Mouse (Mus musculus) forebrain, embryonic 16.5 days (tissue): ENCODE results near the gene Sugct. TPM values are rescaled to one million over a fixed set of nuclear protein-coding genes. Genes with fewer than 3 reads are reported as not detected.
"Not testable (repeated sequence)": the region's sequence is repeated elsewhere in the genome, so short reads cannot be mapped to it uniquely, and the experiment has no call there.

Experiments used
- ATAC-seq: fragments of 200-750 bp; cut with Nextera tagmentation; 2 replicates; pipeline ENCODE4 v1.8.0; 2017; ENCODE audit warnings: mild to moderate bottlenecking, moderate library complexity
- H3K27ac ChIP-seq: fragments of 300-500 bp; sonication (generic); 2 replicates; pipeline ENCODE4 v1.5.1; 2014; ENCODE audit warnings: low read length, control low read depth
- H3K27me3 ChIP-seq: fragments of 300-500 bp; sonication (generic); replicated peaks from 2 replicates; pipeline ENCODE4 v1.6.1; 2014; ENCODE audit warnings: low read length; ENCODE audit not compliant: control insufficient read depth, insufficient read depth
- H3K36me3 ChIP-seq: fragments of 300-500 bp; sonication (generic); 2 replicates; pipeline ENCODE4 v1.6.1; 2014; ENCODE audit not compliant: control insufficient read depth, insufficient read depth
- H3K4me1 ChIP-seq: fragments of 300-500 bp; sonication (generic); replicated peaks from 2 replicates; pipeline ENCODE4 v1.6.1; 2014; ENCODE audit warnings: low read length; ENCODE audit not compliant: control insufficient read depth, insufficient read depth
- H3K4me2 ChIP-seq: fragments of 300-500 bp; sonication (generic); 2 replicates; pipeline ENCODE4 v1.6.1; 2014; ENCODE audit warnings: mild to moderate bottlenecking, low read length, control low read depth
- H3K4me3 ChIP-seq: fragments of 300-500 bp; sonication (generic); replicated peaks from 2 replicates; pipeline ENCODE4 v1.5.1; 2014; ENCODE audit warnings: mild to moderate bottlenecking, low read length, control low read depth
- H3K9ac ChIP-seq: fragments of 300-500 bp; sonication (generic); replicated peaks from 2 replicates; pipeline ENCODE4 v1.6.1; 2014; ENCODE audit warnings: low read depth, low read length, control low read depth
- H3K9me3 ChIP-seq: fragments of 300-500 bp; sonication (generic); 2 replicates; pipeline ENCODE4 v1.6.1; 2016; ENCODE audit warnings: low read length; ENCODE audit not compliant: control insufficient read depth
- WGBS: fragments of 180-500 bp; shearing (Covaris S2); extraction: QIAGEN DNeasy Blood & Tissue Kit; methylation state at CpG from one replicate; pipeline ENCODE4 v1.1.7; 2014; 5-methylcytosine and 5-hydroxymethylcytosine counted together
- polyA plus RNA-seq: library from polyadenylated mRNA; unstranded; fragments of >200 nt; fragmentation: Nextera tagmentation; extraction: Ambion mirVana; gene quantifications from 2 replicates; pipeline ENCODE4 v1.2.1, GENCODE M21; 2015

Sugct gene
- polyA plus RNA-seq, 1 experiment from 2014 or later, result 2.4 TPM

DNA sequence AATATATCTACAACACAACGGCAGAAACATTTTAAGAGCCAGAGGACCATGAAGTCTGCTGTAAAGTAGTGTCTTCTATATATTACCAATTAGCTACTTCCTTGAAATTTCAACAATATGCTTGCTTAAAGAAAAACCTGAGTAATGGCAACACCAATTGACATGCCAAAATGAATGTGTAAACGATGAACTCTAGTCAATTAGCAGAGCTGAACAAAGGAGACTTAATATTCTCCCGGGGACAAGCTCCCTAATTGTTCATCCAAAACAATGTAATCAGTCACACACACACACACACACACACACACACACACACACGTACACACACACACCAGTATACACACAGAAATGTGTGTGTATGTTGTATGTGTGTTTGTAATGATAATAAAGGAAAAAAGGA is 160.5 kb downstream of the Sugct start:
- no peak overlapping the region for H3K9ac ChIP-seq
- H3K4me2 ChIP-seq, result no peak overlapping the region
- no peaks in the 10 kb centered on the region for H3K36me3 ChIP-seq
- H3K4me3 ChIP-seq, result no peak overlapping the region
- no peaks in the 10 kb centered on the region for H3K9me3 ChIP-seq
- no peak for ATAC-seq
- H3K4me1 ChIP-seq, result no peaks in the 10 kb centered on the region
- no peaks in the 10 kb centered on the region for H3K27me3 ChIP-seq
- no peak overlapping the region for H3K27ac ChIP-seq
- WGBS, result 28% methylated on average over 4 of the region's 4 CpGs

DNA sequence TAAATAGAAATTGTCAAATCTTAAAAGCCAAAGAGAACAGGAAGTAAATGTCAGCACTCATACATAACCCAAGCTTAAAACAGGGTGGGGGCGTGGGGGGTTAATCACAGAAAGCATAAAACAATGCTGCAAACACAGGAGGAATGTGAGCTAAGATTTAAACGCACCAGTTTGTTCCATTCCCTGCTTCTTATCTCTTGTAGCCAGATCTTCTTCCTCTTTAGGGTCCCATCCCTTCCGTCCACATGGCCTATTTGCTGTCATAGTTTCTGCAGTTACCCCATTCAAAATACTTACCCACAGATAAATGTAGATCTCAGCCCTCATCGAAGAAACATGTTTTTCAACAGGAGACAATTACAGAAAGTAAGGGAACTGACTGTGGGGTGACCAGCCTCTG is 160.9 kb downstream of the Sugct start:
- Histone ChIP-seq H3K4me1 (no peaks in the 10 kb centered on the region), H3K27me3 (no peaks in the 10 kb centered on the region), H3K4me2 (no peak overlapping the region), H3K9ac (no peak overlapping the region), H3K4me3 (no peak overlapping the region), H3K9me3 (no peaks in the 10 kb centered on the region), H3K27ac (no peak overlapping the region), H3K36me3 (no peaks in the 10 kb centered on the region)
- ATAC-seq, result no peak
- WGBS, result 74% methylated on average over 4 of the region's 4 CpGs

DNA sequence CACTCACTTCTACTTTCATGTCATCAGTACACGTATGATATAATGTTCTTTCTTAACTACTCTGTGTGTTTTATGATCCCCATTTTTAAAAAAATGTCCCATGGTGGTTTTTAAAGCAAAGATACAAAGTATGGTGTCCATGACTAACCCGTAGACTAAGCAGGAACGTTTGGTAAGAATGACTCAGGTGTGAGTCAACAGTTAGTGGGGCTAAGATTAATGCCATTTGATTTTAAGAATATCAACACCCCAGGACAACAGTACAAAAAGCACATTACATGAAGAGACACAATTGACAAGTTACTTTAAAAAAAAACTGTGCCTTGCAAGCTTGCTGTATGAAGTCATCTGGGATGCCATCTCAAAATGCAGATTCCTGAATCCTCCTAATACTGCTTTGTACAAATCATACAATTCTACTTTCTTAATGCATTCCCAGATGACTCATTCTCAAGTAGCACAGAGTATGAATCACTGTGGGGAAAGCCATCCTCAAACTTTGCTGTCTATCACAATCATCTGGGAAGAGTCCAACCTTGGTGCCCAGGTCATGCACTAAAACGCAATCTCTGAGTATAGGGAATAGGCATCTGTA is 184.1 kb downstream of the Sugct start:
- H3K4me2 ChIP-seq, result no peak overlapping the region
- H3K27ac ChIP-seq, result no peak overlapping the region
- 86% methylated on average over 4 of the region's 4 CpGs for WGBS
- H3K27me3 ChIP-seq, result no peaks in the 10 kb centered on the region
- no peak overlapping the region for H3K9ac ChIP-seq
- no peaks in the 10 kb centered on the region for H3K36me3 ChIP-seq
- no peak overlapping the region for H3K4me3 ChIP-seq
- H3K9me3 ChIP-seq, result no peaks in the 10 kb centered on the region
- no peak for ATAC-seq
- no peaks in the 10 kb centered on the region for H3K4me1 ChIP-seq

DNA sequence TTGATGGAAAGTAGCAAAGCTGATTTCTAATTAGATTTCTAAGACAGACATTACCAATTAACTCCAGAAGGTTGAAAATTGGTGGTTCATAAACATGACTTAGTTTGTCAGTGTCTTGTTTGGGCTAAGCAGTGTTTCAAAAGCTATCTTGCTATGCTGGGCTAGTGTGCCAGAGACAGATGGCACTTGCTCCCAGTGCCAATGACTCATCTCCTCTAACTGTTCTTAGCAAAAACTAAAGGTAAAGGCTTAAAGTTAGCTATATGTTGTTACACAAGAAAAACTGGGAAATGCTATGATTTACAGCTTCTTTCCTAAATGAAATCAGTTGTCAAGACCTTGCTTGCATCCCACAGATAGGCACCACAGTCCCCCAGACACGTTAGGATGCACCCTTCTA is 200.4 kb downstream of the Sugct start:
- Histone ChIP-seq H3K27me3 (no peaks in the 10 kb centered on the region), H3K36me3 (no peaks in the 10 kb centered on the region)

DNA sequence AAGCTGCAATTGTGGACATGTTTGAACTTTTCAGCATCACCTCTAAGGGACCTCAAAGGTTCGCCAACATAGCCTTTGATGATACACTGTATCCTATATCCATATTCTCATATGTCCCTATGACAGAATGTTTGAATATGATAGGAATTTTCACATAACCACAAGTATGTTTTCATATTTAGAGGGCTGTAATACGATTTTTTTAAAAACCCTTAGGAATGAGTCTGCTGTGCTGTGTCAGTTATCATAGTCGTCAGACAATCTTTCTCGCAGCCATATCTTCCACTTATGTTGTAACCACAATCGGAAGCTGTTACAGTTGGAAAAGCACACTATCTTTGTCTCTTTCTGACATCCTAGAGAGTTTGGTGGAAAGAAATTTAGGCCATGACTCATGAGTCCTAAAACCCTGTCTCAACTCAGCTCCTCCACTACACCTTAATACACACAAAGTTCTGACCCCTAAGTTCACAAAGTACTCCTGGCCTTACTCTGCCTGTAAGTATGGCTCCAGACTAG is 201.2 kb downstream of the Sugct start:
- H3K4me2 ChIP-seq, result no peak overlapping the region
- H3K9ac ChIP-seq, result no peak overlapping the region
- H3K27me3 ChIP-seq, result no peaks in the 10 kb centered on the region
- H3K4me1 ChIP-seq, result no peaks in the 10 kb centered on the region
- H3K4me3 ChIP-seq, result no peak overlapping the region
- H3K9me3 ChIP-seq, result no peaks in the 10 kb centered on the region
- ATAC-seq, result no peak
- 92% methylated on average over 5 of the region's 5 CpGs for WGBS
- no peak overlapping the region for H3K27ac ChIP-seq
- no peaks in the 10 kb centered on the region for H3K36me3 ChIP-seq

More for the DNA sequence above, 200.4 kb downstream of the Sugct start:
- Histone ChIP-seq H3K4me2 (no peak overlapping the region), H3K9ac (no peak overlapping the region), H3K4me1 (no peaks in the 10 kb centered on the region), H3K4me3 (no peak overlapping the region), H3K27ac (no peak overlapping the region), H3K9me3 (no peaks in the 10 kb centered on the region)
- ATAC-seq, result no peak
- 69% methylated on average over 1 of the region's 1 CpGs for WGBS

DNA sequence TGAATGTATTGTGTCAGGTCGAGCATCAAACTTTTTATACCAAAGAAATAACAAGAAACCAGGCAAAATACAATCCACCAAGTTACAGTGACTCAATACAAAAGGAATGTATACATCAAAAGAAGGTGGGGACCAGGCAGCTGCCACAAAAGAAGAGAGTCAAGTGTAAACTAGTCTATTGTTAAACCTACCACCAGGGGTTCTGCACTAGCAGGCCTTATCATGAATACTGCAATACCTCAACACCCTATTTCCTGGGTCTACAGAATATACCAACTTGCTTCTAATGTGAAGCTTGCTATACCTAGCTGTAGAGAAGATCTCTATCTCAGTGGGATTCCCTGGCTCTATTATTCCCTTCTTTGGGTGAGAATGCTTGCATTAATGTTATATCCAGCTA is 237.4 kb downstream of the Sugct start:
- not testable (repeated sequence) for H3K9me3 ChIP-seq, ATAC-seq, H3K4me1 ChIP-seq, H3K4me2 ChIP-seq, H3K9ac ChIP-seq, H3K4me3 ChIP-seq, H3K36me3 ChIP-seq, H3K27ac ChIP-seq, H3K27me3 ChIP-seq
- WGBS, result 26% methylated on average over 1 of the region's 1 CpGs

DNA sequence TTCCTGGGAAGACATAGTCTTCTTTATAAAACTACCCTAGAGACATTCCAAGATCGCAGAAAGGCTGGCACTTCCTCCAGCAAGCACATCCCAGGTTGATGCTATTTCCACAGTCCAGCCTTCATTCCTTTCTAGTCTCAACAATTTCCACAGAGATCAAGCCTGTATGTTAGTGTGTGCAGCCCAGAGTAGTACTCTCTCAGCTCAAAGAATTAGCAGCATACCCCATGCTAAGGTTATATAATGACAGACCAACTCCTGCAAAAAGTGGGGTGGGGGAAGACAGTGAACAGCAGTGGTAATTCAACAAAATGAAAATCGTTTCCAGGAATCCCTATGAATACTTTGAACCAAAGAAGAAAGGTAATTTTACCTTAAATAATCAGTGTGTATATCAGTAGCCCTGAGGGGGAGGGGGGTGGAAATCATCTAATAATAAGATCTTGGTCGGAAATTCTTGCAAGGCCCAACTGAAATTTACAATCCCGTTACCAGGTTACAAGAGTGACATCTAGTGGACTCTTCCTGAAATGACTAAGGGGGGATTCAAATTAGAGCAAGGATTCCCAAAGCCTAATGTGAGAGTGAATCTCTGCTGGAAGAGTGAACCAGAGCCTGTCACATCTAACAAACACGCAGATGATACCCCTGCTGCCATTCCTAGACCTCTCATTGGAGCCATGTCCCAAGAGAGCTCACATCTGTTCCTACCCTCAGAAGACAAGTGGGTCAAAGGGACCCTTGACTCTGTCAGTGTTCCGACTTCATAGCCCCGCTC is 263.0 kb downstream of the Sugct start:
- H3K9me3 ChIP-seq, result no peaks in the 10 kb centered on the region
- peak; percentile 80 for ATAC-seq

DNA sequence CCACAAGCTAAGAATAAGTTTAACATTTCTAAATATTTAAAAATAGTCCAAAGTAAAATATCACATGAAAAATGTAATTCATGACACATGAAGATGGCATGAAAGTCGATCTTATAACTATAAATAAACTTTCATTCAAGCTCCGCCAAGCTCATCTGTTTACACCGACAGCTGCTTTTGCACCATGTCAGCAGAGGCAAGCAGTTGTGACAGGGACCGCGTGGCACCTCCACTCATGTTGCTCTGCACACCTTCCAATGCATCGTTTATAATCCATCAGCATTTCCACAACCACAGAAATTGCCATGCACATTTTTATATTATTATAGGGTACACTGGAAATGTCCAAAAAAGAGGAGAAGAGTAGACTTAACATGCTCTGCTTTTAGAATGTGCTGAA is 273.5 kb downstream of the Sugct start:
- no peaks in the 10 kb centered on the region for H3K4me1 ChIP-seq
- H3K36me3 ChIP-seq, result no peaks in the 10 kb centered on the region
- no peaks in the 10 kb centered on the region for H3K27me3 ChIP-seq
- H3K9me3 ChIP-seq, result no peaks in the 10 kb centered on the region
- no peak overlapping the region for H3K9ac ChIP-seq
- 91% methylated on average over 6 of the region's 6 CpGs for WGBS
- H3K4me3 ChIP-seq, result no peak overlapping the region
- no peak for ATAC-seq
- H3K27ac ChIP-seq, result no peak overlapping the region
- H3K4me2 ChIP-seq, result no peak overlapping the region

More for the DNA sequence above, 263.0 kb downstream of the Sugct start:
- Histone ChIP-seq H3K27ac (no peak overlapping the region), H3K4me3 (no peak overlapping the region), H3K4me2 (no peak overlapping the region), H3K4me1 (no peaks in the 10 kb centered on the region), H3K9ac (no peak overlapping the region), H3K27me3 (no peaks in the 10 kb centered on the region), H3K36me3 (no peaks in the 10 kb centered on the region)
- 39% methylated on average over 7 of the region's 7 CpGs for WGBS

DNA sequence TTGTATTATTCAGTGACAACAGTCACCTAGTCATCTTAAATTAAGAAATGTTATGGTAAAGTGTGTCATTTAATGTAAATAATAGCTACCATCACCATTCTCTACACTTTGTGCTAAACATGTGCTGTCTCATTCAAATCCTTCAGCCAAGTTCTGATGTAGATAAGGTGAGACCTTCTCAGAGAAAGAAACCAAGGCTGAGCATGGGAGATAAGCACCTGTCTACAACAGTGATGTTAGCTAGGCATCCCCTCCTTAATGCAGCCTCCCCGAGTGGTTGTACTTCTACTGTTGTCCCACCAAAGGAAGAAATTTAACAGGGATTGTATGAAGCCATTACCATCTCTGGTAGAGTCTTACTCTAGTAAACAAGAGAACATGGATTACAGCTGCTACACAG is 274.8 kb downstream of the Sugct start:
- 92% methylated on average over 1 of the region's 1 CpGs for WGBS
- H3K9me3 ChIP-seq, result no peaks in the 10 kb centered on the region

More for the DNA sequence above, 274.8 kb downstream of the Sugct start:
- Histone ChIP-seq H3K36me3 (no peaks in the 10 kb centered on the region), H3K4me2 (no peak overlapping the region), H3K9ac (no peak overlapping the region), H3K4me1 (no peaks in the 10 kb centered on the region), H3K27ac (no peak overlapping the region), H3K4me3 (no peak overlapping the region), H3K27me3 (no peaks in the 10 kb centered on the region)
- ATAC-seq, result no peak
